Mouse (Mus musculus): Measurements from ENCODE around the gene Mettl16.

Gene Mettl16

GRCm38 (mm10) chr11:74770595-74771207 lies at the start of gene Mettl16:
TSS of gene Mettl16 (plus strand) at chr11:74770830.
- peak; percentile 97 for DNase-seq (ENCODE audit: low spot score in 2 of 2)

GRCm38 (mm10) chr11:74721141-74721540 lies 49.5 kb upstream of the Mettl16 start:
- no peak for DNase-seq (ENCODE audit: low spot score in 2 of 2)

- no peak for DNase-seq (ENCODE audit: low spot score in 2 of 2)
Measured at GRCm38 (mm10) chr11:74721971-74722370, 48.7 kb upstream of the Mettl16 start.

GRCm38 (mm10) chr11:74723357-74724234 lies 47.0 kb upstream of the Mettl16 start:
- DNase-seq (ENCODE audit: low spot score in 2 of 2) = peak; percentile 77 to 84

GRCm38 (mm10) chr11:74724235-74724791 lies 46.3 kb upstream of the Mettl16 start, which contains the start of gene Pafah1b1:
TSS of gene Pafah1b1 (minus strand) at chr11:74724670.
- peak; percentile 94 to 96 for DNase-seq (ENCODE audit: low spot score in 2 of 2)

- DNase-seq (ENCODE audit: low spot score in 2 of 2) = no peak
Measured at GRCm38 (mm10) chr11:74725181-74725580, 45.4 kb upstream of the Mettl16 start.

- no peak for DNase-seq (ENCODE audit: low spot score in 2 of 2)
Measured at GRCm38 (mm10) chr11:74734917-74735316, 35.7 kb upstream of the Mettl16 start.

GRCm38 (mm10) chr11:74737861-74738260 lies 32.8 kb upstream of the Mettl16 start:
- DNase-seq (ENCODE audit: low spot score in 2 of 2) = no peak

GRCm38 (mm10) chr11:74748022-74748421 lies 22.6 kb upstream of the Mettl16 start:
- no peak for DNase-seq (ENCODE audit: low spot score in 2 of 2)

GRCm38 (mm10) chr11:74749241-74749640 lies 21.4 kb upstream of the Mettl16 start:
- DNase-seq (ENCODE audit: low spot score in 2 of 2) = no peak

GRCm38 (mm10) chr11:74750662-74751351 lies 19.8 kb upstream of the Mettl16 start:
- DNase-seq (ENCODE audit: low spot score in 2 of 2) = no peak

- DNase-seq (ENCODE audit: low spot score in 2 of 2) = no peak
Measured at GRCm38 (mm10) chr11:74751352-74752066, 19.1 kb upstream of the Mettl16 start.

- DNase-seq (ENCODE audit: low spot score in 2 of 2) = no peak
Measured at GRCm38 (mm10) chr11:74756631-74757030, 14.0 kb upstream of the Mettl16 start.

- DNase-seq (ENCODE audit: low spot score in 2 of 2) = no peak
Measured at GRCm38 (mm10) chr11:74761011-74761705, 9.5 kb upstream of the Mettl16 start.

- DNase-seq (ENCODE audit: low spot score in 2 of 2) = no peak
Measured at GRCm38 (mm10) chr11:74763960-74764625, 6.5 kb upstream of the Mettl16 start.

- no peak for DNase-seq (ENCODE audit: low spot score in 2 of 2)
Measured at GRCm38 (mm10) chr11:74767469-74767868, 3.2 kb upstream of the Mettl16 start.

- peak; percentile 32 to 59 for DNase-seq (ENCODE audit: low spot score in 2 of 2)
Measured at GRCm38 (mm10) chr11:74768045-74768444, 2.6 kb upstream of the Mettl16 start.

GRCm38 (mm10) chr11:74770037-74770436 lies 593 bp upstream of the Mettl16 start:
- DNase-seq (ENCODE audit: low spot score in 2 of 2) = no peak

- DNase-seq (ENCODE audit: low spot score in 2 of 2) = no peak
Measured at GRCm38 (mm10) chr11:74771234-74771633, 604 bp downstream of the Mettl16 start.

- no peak for DNase-seq (ENCODE audit: low spot score in 2 of 2)
Measured at GRCm38 (mm10) chr11:74771650-74772049, 1.0 kb downstream of the Mettl16 start.

All from natural killer cell, adult 2 months (primary cell).